Mouse (Mus musculus): Measurements from ENCODE around the gene Nptn.

- TF ChIP-seq CTCF (IDR thresholded peaks at IDR 0.05; ENCODE audit: insufficient read depth, low read depth, low read length) = no peak
- TF ChIP-seq POLR2A (IDR thresholded peaks at IDR 0.05; ENCODE audit: insufficient read depth, low read depth, low read length) = no peak
Observed at GRCm38 (mm10) chr9:58690701-58691100, 108.7 kb downstream of the Nptn start.

Data from olfactory bulb, adult 2 months (tissue).